Mouse (Mus musculus) kidney, postnatal 14 days (tissue): Measurements from ENCODE around the gene Map4k2.

Source experiments
- DNase-seq: peaks from one replicate; pipeline ENCODE4 v3.0.0; 2022; ENCODE audit warnings: mixed read lengths

Map4k2 gene

DNA sequence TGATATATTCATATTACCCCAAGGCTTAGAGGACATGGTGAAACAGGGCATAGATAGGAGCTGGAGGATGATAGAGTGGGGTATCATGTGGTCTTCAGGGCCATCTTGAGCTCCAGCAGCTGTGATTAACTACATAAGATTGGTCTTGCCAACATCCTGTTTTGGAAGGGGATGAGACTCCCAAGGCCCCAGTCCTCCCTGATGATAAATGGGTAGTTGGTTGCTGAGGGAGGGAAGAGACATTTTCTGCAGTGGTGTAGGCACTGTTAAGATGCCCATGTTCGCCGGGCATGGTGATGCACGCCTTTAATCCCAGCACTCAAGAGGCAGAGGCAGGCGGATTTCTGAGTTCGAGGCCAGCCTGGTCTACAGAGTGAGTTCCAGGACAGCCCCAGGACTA, 40.3 kb downstream of the Map4k2 start:
- no peak for DNase-seq

DNA sequence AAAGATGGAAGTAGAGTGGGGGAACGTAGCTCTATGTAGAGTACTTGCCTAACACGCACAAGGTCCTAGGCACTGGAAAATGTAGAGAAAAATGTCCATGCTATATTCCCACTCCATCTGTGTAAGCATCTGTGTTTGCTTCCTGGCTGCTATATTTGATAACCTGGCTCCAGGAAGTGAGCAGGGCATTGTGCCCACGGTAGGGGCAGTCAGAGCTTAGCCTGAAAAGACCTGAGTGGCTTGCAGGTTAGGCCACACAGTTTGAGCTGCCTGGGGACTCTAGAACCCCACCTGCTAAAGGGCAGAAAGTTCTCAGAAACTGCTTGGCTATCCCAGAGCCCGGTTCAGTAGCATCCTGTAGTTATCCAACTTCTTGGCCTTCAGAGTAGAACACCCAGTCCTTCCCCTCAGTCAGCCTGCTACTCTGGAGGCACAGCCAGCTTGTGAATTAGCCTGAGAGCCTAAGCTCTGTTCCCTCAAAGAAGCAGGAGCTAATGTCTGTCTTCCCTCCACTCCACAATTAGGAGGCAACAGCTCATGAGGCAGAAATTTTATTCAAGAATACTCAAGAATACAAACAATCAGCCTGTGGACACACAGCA, 41.5 kb downstream of the Map4k2 start:
- DNase-seq: no peak

GRCm38 (mm10) chr19:6383470-6383869, 42.5 kb downstream of the Map4k2 start:
- no peak for DNase-seq

DNA sequence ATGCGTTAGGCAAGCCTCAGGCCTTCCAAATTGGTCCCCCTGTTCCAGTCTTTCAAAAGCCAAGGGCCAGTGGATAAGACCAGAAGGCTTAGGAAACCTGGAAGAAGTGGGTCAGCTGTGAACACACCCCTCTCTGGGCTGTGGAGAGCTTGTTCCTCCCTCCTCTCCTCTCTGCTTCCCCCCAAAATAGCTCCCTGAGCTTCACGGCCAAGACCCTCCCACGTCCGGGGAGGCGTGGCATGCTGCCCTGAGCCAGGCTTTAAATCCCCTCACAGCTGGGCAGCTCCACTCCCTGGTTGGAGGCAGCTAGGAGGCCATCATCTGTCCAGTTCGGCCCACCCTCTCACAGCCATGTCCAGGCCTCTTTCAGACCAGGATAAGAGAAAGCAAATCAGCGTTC, 43.2 kb downstream of the Map4k2 start, which contains the start of gene Pygm:
Gene Pygm (plus strand): TSS at position 272 of the 400 bp plus-strand sequence.
- peak; percentile 85 for DNase-seq

GRCm38 (mm10) chr19:6384954-6385353, 44.0 kb downstream of the Map4k2 start:
- DNase-seq: no peak

DNA sequence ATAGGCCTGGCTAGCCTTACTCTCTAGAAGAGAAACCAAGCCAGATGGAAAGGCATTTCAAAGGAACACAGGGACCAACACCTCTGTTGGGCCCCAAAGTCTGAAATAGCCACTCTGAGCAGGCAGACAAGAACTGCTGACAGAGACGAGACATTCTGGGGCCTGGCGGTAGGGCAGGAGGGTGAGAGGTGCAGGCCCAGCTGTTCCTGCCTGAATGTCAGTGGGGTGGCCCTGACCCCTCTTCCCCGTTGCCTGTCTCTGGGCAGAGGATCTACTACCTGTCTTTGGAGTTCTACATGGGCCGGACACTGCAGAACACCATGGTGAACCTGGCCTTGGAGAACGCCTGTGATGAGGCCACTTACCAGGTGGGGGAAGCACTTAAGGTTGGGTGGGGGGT, 44.5 kb downstream of the Map4k2 start:
- no peak for DNase-seq

DNA sequence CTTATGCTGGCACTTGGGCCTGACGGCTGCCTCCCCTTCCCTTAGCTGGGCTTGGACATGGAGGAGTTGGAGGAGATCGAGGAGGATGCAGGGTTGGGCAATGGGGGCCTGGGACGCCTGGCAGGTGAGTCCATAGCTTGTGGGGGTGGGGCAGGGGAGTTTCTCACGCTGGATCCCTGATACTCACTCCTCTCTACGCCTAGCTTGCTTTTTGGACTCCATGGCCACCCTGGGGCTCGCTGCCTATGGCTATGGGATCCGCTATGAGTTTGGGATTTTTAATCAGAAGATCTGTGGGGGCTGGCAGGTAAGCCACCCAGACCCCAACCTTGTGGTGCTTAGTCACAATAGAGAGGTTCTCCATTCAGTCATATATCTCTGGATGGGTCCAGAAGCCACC, 44.9 kb downstream of the Map4k2 start:
- no peak for DNase-seq

DNA sequence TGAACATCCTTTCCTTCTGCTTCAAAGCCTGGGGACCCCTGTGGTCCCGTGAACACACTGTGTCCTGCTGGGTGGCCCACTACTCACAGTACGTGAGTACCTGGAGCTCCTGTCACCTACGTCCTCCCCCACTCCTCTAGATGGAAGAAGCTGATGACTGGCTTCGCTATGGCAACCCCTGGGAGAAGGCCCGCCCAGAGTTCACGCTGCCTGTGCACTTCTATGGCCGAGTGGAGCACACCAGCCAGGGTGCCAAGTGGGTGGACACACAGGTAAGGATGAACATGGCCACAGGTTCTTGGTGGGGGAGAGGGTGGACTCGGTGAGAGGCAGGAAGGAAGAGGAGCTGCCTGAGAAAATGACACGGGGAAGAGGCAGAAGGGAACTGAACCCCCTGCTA, 45.3 kb downstream of the Map4k2 start:
- no peak for DNase-seq

DNA sequence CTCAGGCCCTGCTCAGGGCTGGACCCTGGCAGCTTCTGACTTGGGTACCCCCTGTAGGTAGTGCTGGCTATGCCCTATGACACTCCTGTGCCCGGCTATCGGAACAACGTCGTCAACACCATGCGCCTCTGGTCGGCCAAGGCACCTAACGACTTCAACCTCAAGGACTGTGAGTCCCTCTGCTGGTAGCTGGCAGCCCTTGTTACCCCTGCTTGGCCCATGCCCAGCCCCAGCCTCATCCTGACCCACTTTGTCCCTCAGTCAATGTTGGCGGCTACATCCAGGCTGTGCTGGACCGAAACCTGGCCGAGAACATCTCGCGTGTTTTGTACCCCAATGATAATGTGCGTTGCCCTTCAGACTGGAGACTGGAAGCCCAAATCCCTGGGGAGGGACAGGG, 47.1 kb downstream of the Map4k2 start:
- no peak for DNase-seq

- no peak for DNase-seq
Observed at GRCm38 (mm10) chr19:6389803-6390202, 48.9 kb downstream of the Map4k2 start.

GRCm38 (mm10) chr19:6390251-6390650, 49.3 kb downstream of the Map4k2 start:
- DNase-seq: no peak

DNA sequence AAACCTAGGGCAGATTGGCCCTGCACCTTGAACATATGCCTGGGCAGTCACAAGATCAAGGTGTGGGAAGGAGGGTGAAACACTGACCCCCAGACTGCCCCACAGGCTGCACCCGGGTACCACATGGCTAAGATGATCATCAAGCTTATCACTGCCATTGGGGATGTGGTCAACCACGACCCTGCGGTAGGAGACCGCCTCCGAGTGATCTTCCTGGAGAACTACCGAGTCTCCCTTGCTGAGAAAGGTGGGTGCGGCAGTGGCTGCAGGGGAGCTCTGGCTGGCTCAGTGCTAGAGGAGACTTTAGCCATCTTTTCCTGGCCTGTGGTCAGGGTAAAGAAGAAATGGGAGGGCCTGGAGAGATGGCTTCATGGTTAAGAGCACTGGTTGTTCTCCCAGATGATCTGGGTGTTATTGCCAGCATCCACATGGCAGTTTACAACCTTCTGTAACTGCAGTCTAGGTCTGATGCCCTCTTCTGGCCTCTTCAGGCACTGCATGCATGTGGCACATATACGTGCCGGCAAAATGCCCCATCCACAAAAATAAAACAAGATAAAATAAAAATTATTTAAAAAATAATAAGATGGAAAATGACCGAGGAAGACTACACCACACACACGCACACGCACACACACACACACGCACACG, 51.9 kb downstream of the Map4k2 start:
- no peak for DNase-seq

GRCm38 (mm10) chr19:6393637-6394036, 52.7 kb downstream of the Map4k2 start:
- DNase-seq: no peak

- DNase-seq: no peak
Observed at GRCm38 (mm10) chr19:6396237-6396636, 55.3 kb downstream of the Map4k2 start.

GRCm38 (mm10) chr19:6397582-6398249, 56.8 kb downstream of the Map4k2 start:
- peak; percentile 34 for DNase-seq

GRCm38 (mm10) chr19:6398447-6399284, 57.7 kb downstream of the Map4k2 start:
- peak; percentile 82 for DNase-seq

DNA sequence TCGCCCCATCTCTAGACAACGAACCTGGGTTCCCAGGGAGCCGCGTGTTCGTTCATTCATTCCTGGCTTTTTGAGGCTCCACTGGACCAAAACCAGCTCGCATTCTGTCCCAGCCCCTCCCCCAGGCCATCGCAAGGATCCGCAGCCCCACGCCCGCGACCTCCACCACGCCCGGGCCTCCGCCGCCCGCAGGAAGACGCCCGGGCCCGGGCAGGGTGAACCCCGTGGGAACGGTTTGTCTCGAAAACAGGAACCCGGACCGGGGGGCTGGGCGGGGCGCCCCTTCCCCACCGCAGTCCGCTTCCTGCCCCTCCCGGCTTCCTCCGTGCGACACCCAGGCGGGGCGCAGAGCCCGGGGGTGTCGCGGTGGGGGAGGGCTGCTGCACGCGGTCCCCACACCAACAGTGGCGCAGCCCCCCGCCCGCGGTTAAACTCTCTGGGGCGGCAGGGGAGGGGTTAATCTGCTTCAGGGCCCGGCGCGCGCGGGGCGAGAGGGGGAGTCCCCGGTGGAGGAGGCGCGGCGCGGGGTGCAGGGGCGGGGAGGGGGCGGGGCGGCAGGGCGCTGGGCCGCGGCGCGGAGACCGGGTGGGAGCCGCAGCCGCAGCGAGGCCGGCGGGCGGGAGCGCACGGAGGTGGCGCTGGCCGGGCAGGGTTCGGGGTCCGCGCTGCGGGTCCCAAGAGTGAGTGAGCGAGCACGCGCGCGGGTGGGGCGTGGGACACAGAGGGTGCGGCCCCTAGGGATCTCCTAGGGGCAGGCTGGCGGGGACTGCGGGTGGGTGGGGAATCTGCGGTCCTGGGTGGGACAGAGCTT, 58.6 kb downstream of the Map4k2 start, which contains the start of gene Rasgrp2:
Gene Rasgrp2 (plus strand): TSS at position 56 of the 811 bp plus-strand sequence.
- peak; percentile 82 for DNase-seq

DNA sequence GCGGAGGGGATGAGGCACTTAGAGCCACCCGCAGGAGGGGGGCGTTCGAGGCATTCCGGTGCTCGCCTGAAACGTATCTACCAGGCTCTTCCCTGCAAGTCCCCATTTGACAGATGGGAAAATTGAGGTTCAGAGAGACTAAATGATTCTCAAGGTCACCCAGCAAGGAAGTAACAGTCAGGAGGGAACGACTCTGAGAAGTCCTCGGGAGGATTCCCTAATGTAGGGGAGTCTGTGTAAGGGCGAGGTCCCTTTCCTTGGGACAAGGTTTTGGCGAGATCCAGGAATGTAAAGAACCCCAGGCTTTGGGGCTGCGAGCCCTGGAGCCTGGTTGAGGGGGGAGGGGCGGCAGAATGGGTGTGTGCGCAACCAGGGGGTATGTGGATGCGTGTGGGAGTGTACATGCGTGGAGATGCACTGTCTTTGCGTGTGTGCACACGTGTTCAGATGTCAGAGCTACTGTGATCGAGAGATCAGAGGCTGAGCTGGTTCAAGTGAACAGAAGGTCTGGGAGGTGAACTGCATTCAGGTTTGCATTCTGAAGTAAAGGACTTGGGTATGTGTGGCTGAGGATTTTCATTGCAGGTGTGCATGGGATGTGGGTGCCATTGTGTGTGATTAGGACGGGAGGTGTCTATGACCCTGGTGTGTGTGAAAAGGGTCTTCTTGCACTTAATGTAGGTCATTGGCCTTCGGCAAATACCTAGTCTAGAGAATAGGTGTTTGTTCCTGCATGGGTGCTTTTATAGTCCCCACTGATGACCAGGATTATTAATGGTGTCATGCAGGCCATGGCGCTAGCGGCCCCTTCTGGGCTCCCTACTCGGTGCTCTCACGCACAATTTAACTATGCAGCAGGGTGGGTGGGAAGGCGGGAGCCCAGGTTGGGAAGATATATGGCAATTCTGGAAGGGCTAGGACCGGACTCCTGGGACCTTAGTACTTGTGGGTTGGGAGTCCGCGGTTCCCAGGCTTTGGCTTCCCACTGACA, 59.5 kb downstream of the Map4k2 start:
- no peak for DNase-seq

DNA sequence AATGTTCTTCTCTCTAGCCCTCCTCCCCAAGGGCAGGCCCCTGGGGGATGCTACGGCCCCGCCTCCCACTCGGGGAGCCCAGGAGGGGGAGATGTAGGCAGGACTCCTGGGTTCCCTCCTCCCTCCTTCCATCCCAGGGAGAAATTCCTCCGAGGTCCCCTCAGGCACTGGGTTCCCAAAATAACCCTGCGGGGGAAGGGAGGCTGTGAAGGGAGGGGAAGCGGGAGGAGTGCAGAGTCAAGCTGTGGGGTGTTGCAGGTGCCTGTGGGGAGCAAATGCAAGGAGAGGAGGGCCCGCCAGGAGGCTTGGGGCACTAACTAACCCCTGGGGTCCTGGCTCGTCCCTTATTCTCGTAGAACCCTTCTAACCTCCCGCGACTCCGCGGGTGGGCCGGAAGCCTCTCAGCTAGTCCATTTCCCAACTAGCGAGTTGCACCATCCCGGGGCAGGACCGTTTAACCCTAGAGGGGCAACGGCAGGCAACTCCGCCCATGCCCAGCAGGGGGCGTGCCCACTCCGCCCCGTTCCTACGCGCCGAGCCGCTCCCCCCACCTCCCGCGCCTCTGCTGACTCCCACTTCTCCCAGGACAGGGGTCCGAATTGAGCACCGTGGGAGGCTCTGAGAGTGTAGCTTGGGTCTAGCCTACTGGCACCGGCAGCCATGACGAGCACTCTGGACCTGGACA, 60.3 kb downstream of the Map4k2 start:
- peak; percentile 90 for DNase-seq

- peak; percentile 82 for DNase-seq
Observed at GRCm38 (mm10) chr19:6401951-6402350, 61.0 kb downstream of the Map4k2 start.
